Mouse (Mus musculus): ENCODE data around the gene Cd300lf.

The Cd300lf gene

GRCm38 (mm10) chr11:115106638-115107037 lies 27.2 kb downstream of the Cd300lf start:
- DNase-seq (ENCODE audit: extremely low read depth, low read depth), result no peak

- no peak for DNase-seq (ENCODE audit: extremely low read depth, low read depth)
Observed at GRCm38 (mm10) chr11:115104769-115105563, 28.8 kb downstream of the Cd300lf start.

GRCm38 (mm10) chr11:115103470-115104413 lies 30.1 kb downstream of the Cd300lf start:
- no peak for DNase-seq (ENCODE audit: extremely low read depth, low read depth)

GRCm38 (mm10) chr11:115102116-115102515 lies 31.7 kb downstream of the Cd300lf start:
- DNase-seq (ENCODE audit: extremely low read depth, low read depth), result no peak

DNA sequence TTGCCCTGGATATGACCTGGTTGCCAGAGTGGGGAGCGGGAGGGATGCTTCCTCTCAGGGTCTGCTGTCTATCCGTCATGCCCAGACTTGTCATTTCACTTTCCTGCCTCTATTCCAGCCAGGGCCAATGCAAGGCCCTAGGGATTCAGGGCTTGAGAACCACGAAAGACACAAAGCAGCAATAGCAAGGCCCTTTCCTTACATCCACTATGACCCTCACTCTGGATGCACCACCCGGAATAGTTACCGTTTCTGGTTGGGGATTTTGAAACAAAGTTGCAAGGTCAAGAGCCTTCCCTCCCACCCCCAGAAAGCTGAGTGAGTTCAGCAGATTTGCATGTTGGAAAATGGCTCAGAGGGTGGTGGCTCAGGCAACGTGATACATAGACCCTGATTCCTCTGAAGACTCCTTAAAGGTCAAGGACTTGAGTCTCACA lies 32.2 kb downstream of the Cd300lf start:
- DNase-seq (ENCODE audit: extremely low read depth, low read depth), result no peak

GRCm38 (mm10) chr11:115100741-115101140 lies 33.1 kb downstream of the Cd300lf start:
- no peak for DNase-seq (ENCODE audit: extremely low read depth, low read depth)

GRCm38 (mm10) chr11:115100032-115100621 lies 33.7 kb downstream of the Cd300lf start:
- DNase-seq (ENCODE audit: extremely low read depth, low read depth), result no peak

- DNase-seq (ENCODE audit: extremely low read depth, low read depth), result no peak
Observed at GRCm38 (mm10) chr11:115099241-115099840, 34.5 kb downstream of the Cd300lf start.

GRCm38 (mm10) chr11:115098203-115098932 lies 35.4 kb downstream of the Cd300lf start:
- DNase-seq (ENCODE audit: extremely low read depth, low read depth), result no peak

DNA sequence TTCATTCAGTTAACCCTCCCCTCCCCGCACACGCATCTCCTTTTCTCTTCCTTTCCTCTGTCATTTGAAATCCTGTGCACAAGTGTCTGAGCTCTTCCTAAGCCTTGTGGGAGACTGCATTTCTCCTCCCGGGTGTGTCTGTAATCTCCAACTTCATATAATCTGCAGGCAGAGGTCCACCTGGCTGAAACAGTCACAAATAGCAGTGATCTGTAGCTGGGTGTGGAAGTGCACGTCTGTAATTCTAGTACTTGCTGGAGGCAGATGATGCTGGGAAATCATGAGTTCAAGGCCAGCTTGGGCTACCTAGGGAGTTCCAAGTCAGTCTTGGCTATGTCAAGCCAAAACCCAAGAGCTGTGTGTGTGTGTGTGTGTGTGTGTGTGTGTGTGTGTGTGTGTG lies 41.7 kb downstream of the Cd300lf start:
- DNase-seq (ENCODE audit: extremely low read depth, low read depth), result no peak

DNA sequence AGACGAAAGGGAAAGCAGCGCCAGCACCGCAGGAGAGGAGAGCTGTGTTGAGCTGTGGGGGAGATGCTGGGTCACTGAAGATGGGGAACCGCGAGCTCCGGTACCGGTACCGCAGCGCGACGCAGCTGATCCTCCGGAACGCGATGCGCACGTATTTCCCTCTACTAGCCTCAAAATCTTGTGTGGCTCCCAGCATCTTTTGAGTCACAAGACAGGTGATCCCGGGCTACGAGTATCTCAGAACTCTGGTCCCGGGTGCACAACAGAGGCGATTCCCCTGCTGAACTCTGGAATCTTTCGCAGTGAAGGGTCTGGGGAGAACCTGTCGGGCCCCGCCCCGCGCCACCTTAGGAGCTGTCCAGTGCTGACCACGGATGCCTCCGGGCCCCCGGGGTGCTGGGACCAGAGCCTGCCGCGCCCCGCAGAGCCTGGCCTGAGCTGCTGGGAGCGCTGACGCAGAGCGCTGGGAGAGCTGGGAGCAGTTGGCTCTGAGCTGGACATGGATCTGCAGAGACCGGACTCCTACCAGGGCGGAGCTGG lies 42.4 kb downstream of the Cd300lf start, which contains the start of gene Rab37:
Rab37 (plus strand) TSS at position 70 of the 540 bp plus-strand sequence.
- no peak for DNase-seq (ENCODE audit: extremely low read depth, low read depth)

GRCm38 (mm10) chr11:115089853-115090252 lies 43.9 kb downstream of the Cd300lf start:
- DNase-seq (ENCODE audit: extremely low read depth, low read depth), result no peak

GRCm38 (mm10) chr11:115086213-115086612 lies 47.6 kb downstream of the Cd300lf start:
- no peak for DNase-seq (ENCODE audit: extremely low read depth, low read depth)

DNA sequence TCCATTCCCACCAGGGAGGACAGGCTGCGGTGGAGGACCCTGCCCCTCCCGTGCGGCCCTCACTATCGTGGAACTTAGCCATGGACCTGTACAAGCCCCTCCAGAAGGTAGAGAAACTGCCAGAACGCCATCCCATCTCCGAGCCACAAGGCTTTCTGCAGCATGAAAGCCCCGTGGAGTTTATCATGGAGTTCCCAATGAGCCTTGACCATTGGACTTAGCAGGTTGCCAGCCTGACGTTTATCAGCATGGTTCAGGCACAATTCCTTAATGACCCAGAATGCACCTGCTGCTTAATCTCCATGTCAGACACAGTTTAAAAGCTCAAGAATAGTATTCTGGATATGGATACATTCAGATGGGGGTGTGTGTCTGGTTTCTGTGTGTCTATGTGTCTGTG lies 48.7 kb downstream of the Cd300lf start:
- no peak for DNase-seq (ENCODE audit: extremely low read depth, low read depth)

- DNase-seq (ENCODE audit: extremely low read depth, low read depth), result no peak
Observed at GRCm38 (mm10) chr11:115084595-115084994, 49.2 kb downstream of the Cd300lf start.

- DNase-seq (ENCODE audit: extremely low read depth, low read depth), result peak; percentile 56
Observed at GRCm38 (mm10) chr11:115083376-115084139, 50.2 kb downstream of the Cd300lf start.

- no peak for DNase-seq (ENCODE audit: extremely low read depth, low read depth)
Observed at GRCm38 (mm10) chr11:115082196-115082595, 51.6 kb downstream of the Cd300lf start.

- no peak for DNase-seq (ENCODE audit: extremely low read depth, low read depth)
Observed at GRCm38 (mm10) chr11:115081373-115081772, 52.4 kb downstream of the Cd300lf start.

DNA sequence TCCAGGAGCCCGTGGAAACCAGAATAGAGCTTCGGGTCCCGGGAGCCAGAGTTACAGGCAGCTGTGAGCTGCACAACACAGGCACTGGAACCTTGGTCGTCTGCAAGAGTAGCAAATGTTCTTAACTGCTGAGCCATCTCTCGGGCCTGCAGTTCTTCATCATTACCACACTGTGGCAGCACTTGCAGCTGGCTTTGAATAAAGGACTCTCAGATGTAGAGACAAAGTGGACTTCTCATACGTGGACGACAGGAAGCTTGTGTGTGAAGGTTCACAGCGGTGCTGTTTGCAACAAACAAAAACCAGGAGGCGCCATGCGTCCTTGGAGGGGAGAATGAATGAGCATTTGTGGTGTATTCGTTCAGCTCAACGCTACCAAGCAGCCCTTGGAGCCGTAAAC lies 52.9 kb downstream of the Cd300lf start:
- DNase-seq (ENCODE audit: extremely low read depth, low read depth), result peak; percentile 74

GRCm38 (mm10) chr11:115078680-115079079 lies 55.1 kb downstream of the Cd300lf start:
- DNase-seq (ENCODE audit: extremely low read depth, low read depth), result no peak

All from MEL-GATA-1-ER (cell line).